Mouse (Mus musculus) cerebral cortex, adult 2 months (tissue): Measurements from ENCODE around the gene Rftn1.

ENCODE experiments used
- WGBS: fragments of 180-500 bp; shearing (Covaris S2); methylation state at CpG from one replicate; pipeline ENCODE4 v1.1.7; 2018; 5-methylcytosine and 5-hydroxymethylcytosine counted together

Rftn1 gene

DNA sequence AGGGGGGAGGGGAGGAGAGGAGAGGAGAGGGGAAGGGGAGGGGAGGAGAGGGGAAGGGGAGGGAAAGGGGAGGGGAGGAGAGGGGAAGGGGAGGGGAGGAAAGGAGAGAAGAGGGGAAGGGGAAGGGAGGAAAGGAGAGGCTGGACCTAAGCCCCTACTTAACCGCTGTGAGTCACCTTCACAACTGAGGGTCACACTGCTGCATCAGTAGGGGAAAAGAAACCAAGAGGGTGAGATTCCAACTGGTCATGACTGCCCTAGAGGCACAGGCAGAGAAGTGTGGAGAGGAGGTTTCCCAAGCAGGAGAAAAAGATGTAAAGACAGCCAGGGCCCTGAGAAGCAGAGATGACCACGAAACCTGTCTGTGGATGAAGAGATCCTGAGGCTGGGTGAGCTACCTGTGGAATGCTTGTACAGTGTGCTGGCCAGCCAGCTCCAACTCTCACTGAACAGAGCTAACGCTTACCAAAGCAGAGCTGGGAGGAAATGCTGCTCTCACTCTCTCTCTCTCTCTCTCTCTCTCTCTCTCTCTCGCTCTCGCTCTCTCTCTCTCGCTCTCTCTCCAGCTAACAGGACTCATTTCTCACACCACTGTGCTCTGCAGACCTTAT lies 19.4 kb downstream of the Rftn1 start:
- WGBS = 83% methylated on average over 6 of the region's 6 CpGs

DNA sequence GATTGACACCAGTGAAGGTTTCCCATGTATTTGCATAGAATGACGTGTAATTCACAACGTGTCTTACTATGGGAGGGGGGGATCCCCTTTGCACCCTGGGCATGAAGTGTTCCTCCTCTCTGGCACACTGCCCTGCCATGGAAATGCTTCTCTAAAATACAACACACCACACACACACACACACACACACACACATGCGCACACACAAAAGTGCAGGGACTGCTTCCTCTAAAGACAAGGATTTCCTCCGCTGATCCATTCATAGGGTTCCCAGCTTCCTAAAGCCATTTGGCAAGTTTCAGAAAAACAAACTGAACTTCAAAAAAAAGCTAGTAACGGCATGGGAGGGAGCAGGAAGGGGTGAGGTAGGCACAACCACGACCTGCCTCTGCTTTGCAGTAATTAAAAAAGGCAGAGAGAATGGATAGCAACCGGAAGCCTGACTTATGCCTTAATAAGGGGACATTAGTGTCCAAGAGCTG lies 20.5 kb downstream of the Rftn1 start:
- WGBS = 64% methylated on average over 7 of the region's 7 CpGs

DNA sequence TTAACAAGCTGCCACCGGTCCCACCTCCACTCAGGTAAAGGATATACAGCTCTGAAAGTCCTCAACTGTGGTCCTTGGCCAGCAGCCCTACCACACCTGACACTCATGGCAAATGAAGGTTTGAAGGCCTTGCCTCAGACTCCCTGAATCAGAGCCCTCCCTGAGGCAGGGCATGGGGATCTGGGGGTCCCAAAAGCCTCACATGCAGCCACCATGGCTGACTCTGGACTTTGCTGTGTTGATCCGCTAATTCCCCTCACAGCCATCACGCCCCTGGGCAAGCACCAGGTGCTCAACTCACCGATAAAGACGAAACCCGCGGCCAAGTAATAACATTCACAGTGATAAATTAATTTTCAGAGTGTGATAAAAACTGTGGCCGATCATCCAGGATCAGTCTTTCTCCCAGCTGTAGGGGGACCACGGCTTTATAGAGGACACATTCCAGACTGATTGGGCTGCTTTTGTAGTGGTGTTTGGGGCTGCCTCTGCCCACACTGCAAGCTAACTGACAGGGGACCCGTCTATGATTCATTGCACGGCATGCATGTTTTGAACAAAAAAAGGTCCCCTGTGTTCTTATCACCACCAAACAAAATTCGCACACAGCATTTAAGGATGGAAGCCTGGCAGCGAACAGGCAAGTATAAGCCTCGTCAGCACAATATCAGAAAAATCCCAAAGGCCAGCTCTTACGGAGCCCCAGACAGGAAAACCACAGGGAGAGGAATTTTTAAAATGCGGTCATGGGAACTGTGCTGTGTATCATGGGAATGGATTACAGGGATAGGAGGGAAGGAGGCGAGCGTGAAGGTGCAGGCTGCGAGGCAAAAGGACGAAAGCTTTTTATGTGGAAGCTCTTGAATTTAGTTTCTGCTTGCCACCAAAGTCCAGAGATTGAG lies 29.3 kb downstream of the Rftn1 start:
- WGBS = 77% methylated on average over 20 of the region's 20 CpGs

DNA sequence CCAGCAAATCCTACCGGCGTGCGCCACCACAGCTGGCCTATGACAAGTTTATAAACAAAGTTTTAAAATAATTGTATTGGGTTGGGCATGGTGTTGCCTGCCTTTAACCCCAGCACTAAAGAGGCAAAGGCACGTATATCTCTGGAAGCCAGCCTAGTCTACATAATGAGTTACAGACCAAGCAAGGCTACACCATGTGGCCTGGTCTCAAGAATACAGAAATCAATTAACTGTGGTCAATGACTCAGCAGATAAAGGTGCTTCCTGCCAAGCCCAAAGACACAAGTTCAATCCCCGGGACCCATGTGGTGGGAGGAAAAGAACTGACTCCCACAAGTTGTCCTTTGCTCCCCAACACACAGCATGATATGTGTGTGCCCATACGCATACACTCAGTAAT lies 30.1 kb downstream of the Rftn1 start:
- WGBS = 94% methylated on average over 6 of the region's 6 CpGs

DNA sequence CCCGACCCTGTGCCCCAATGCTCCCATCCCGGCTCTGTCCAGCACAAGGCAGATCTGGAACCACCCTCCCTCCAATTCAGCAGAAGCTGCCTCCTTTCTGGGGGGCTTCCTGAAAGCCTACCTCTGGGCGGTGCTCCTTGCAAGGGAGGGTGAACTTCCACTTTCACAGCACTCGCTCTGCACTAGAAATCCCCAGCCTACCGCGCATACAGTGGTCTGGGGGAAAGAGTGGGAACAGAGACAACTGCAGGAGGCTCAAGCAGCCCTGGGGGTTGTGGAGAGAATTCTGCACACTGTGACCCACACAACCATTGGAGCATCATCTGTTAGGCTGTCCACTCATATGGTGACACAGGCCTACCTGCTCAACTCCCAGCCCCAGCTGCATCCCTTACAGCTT lies 30.7 kb downstream of the Rftn1 start:
- 89% methylated on average over 6 of the region's 6 CpGs for WGBS

DNA sequence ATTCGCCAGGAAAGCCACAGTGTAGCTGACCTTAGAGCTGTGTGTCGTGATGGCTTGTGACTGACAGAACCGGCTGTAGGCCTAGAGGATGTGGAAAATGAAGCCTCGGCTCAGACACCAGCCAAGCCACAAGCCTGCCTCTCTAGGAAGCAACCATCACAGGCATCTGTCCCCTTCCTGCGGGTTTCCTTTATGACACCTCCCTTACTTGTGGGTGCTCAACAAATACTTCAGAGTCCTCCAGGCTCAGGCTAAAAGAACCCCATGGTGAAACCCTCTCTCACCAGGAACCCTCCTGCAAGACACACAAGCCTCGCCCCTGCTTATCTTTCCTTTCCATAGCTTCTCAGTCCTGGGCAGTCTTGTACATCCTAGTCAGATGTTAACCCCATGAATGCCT lies 31.9 kb downstream of the Rftn1 start:
- WGBS = 94% methylated on average over 6 of the region's 6 CpGs

DNA sequence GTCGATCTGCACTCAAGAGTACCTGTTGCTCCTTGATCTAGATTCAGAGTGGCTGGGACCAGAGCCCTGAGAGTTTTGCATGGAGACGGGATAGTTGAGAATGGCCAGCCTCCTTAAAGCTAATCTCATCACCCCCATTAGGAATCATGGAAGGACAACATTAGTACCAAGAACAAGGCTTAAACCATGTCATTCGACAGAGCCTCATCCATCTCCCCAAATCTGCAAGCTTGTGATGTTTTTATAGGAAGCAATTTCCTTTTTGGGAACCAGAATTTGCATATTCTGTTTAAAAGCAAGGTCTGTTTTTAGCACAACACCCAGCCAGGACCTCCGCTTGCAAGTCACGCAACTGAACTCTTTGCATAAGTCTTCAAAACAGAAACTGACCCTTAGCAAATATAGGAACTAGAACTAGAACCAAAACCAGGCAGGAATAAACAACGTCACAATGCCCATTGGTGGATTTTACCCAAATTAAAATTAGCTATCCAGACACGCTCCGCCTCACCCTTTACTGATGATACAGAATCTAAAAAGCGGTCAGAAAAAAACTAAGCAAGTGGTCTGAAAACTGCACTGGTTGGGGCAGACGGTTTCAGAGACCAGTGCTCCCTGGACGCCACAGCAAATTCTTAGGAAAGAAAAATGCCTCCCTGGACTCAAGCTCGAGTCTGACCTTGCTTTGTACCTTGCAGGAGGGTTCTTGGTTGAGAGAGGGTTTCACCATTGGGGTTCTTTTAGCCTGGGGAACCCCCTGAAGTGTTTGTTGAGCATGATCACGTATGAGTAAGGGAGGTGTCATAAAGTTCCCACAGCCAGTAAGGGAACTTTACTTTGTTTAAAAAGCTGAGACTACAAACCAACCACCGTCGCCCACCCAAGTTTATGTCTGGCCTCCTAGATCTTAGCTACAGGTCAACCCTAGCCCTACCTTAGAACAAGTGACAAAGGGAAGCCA lies 33.0 kb downstream of the Rftn1 start:
- 77% methylated on average over 15 of the region's 15 CpGs for WGBS

DNA sequence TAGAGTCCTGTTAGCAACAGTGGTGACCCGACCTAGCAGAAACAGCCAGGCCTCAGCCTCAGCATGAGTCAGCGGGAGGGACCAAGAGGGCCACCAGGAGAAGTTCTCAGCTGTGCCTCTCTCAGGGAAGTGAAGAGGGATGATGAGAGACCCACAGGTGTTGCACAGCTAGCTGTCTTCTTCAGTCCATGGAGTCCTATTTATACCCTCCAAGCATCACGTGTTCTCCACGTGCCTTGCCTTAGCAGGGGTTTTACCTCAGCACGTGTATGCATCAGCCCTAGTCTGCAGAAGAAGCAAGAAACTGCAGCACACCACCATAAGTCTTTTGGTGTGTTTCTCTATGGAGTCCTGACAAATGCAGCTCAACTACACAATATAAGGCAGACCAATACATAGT lies 38.4 kb downstream of the Rftn1 start:
- WGBS = 92% methylated on average over 5 of the region's 5 CpGs

DNA sequence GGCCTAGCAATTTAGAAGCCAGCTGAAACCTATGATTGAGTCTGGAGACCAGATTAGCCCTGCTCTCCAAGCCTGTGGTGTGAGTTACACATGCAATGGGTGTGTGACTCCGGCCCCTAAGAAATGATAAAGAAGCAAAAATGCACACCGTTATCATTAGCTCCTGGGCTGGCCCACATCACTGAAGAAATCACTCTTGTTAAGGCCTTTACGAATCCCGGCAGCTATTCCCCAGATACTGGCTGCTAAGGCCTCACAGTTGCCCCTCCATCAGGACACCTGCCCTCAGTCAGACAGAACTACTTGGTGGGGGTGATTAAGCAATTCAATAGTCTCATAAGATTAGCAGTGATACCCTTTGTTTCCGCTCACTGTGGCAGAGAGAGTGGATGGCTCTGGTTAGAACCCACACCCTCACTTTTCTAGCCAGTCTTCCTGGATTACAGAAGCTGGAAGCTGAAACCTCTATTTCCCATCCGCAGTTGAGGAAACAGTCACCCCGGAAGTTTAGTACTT lies 39.2 kb downstream of the Rftn1 start:
- 91% methylated on average over 7 of the region's 7 CpGs for WGBS

DNA sequence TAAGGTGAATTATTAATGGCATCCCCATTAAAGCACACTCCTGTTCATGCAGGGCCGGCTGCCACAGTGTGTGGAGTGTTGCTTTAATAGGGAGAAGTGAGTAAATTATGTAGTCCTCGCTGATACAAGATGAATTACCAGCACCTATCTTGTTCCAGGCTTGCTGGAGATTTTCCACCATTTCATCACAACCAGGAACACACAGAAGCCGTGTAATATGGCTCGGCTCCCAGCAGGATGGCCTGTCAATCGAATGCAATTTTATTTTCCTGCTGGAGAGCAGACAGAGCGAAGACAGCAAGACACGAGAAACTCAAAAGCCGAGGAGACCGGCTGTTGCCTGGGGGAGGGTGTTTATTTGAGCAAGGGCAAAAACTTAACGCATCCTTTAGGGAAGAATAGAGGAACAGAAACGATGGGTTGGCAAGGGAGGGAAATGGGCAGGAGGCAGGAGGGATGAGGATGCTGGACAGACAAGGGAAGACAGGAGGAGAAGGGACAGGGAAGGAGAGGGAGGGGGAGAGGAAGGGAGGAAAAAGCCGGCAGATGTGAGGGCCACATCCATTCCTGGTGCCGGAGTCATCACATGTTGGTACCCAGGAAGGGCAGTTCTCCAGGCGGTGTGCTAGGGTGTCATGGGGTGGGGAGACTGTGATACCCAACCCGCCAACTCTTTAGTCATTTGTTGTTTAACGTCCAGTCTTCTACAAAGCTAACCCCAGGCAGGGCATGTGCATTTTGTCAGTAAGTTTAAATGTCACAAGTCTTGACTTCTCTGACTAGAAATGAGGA lies 39.9 kb downstream of the Rftn1 start:
- WGBS = 44% methylated on average over 16 of the region's 16 CpGs

DNA sequence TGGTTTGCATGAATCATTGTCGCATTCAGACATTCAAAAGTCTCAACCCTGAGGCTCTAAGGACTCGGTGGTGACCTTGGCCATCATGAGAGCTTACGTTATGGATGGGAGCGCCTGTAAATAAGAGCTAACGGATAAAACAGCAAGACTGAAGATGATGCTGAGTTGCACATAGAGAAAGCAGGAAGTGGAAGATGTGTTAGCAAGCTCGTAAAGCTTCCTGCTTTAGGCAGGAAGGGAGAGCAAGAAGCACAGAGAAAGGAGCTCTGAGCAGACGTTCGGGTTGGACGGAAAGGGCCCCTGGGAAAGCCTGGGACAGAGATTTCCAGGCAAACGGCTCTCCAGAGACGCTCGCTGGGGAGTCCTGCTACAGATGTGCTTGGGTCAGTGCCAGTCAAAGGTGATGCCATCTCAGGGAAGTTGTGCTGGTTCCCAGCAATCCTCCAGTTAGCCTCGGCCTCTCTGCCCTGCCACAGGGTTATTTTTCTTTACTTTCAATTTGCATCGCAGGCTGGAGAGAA lies 40.7 kb downstream of the Rftn1 start:
- 74% methylated on average over 14 of the region's 14 CpGs for WGBS

DNA sequence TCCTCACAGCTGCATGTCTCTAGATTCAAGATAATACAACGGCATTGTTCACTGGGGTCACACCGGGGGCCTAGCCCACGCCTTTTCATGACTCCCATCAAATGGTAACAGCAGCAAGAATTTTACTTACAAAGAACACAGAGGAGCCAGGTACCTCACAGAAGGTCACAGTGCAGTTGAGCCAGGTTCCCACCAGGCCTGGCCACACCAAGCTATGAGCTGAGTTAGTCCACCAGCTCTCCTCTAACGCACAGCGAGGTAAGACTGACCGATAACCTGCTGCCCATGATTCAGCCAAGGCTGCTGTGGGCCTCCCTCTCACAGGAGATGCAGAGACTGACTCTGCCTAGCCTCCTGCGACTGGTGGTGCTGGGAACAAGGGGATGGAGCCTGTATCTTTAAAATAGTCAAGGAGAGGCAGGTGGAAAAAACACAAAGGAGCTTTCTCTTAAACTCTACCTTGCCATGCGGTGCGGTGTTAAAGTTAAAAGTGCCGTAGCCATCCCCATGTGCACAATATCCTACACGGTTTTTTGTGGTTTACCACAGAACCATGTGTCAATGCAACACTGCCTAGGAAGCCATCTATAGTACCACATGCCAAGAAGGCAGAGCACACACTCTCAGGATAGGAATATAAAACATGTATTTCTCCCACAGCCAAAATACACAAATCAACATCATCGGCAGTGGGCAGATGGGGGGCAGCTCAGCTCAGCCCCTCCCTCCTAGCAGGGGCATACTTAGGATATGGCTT lies 42.5 kb downstream of the Rftn1 start:
- WGBS = 93% methylated on average over 12 of the region's 12 CpGs

DNA sequence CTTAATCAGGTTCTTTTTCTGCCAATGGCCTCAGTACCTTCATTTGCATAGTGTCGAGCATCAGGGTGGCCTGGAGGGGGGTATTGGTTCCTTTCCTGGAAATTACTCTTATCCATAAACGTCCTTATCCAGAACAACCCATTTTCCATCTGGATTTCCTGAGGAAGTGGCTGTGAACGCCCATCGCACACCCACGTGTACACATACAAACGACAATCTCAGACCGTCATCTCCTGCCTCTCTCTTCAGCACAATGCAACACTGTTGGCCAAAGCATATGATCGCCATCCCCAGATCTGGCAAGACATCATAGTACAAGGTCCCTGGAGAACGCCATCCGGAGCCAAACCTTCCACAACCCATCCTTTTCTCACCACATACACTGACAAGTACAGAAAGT lies 47.1 kb downstream of the Rftn1 start:
- WGBS = 70% methylated on average over 10 of the region's 10 CpGs

DNA sequence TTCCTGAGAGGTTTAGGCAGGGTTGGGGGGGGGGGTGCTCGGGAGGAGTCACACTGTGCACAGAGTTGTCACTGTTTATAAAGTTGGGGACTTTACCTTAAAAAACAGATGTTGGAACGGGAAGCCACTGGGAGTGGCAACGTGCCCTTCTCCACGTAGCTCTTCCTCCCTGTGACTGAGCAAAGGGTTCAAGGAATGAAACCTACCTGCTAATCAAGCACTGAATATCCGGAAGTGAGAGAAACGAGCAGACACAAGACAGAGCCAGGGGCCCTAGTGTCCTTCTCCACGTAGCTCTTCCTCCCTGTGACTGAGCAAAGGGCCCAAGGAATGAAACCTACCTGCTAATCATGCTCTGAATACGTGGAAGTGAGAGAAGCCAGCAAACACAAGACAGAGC lies 47.9 kb downstream of the Rftn1 start:
- 86% methylated on average over 8 of the region's 8 CpGs for WGBS

DNA sequence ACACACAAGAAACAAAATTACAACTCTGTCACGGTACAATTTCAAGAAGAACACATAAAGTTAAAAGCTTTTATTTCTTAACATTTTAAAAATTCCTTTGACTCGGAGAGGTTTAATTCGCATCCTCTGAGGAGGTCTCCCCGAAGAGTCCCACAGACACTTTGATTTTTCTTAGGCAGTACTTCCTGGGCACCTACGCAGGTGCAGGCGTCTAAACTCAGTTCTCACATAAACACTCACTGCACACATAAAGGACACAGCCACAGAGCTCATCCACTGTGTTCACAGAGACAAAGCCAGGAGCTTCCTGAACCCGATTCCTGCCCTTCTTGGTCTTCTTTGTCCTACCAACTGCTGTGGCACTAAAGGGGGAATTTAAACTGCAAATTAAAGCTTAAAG lies 48.3 kb downstream of the Rftn1 start:
- 92% methylated on average over 7 of the region's 7 CpGs for WGBS

DNA sequence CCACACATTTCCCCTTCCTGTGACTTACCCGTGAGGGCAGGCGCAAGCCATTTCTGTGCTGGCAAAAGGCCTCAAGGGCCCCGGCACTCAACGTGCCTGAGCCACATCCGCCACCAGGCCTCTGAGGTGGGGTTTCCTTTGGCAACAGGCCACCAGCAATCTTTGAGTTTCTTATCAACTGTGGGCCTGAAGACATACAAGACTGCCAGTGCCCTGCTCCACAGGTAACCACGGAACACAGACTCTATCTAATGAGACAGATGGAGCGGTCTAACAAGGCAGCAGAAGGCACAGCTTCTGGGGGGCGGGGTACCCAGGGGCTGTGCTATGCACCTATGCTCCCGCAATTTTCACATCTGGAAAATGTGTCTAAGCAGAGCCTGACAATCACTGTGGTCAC lies 54.4 kb downstream of the Rftn1 start:
- 78% methylated on average over 9 of the region's 9 CpGs for WGBS

DNA sequence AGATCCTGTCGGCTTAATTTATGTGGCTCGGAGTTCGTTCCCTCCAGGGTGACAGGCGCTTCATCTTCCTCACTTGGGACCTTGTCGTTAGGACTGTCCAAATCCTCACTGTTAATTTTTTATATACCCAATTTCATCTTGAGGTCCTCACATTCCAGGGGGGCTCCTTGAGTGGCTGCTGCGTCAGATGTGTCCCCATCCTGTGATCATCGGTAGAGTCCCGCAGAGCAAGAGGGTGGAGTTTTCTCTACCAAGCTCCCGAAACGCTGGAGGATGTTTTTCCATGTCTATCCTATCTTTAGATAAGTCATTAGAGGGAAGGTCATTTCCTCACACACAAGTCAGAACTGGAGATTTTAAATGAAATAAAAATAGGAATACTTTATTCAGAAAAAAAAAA lies 55.0 kb downstream of the Rftn1 start:
- WGBS = 87% methylated on average over 10 of the region's 10 CpGs

DNA sequence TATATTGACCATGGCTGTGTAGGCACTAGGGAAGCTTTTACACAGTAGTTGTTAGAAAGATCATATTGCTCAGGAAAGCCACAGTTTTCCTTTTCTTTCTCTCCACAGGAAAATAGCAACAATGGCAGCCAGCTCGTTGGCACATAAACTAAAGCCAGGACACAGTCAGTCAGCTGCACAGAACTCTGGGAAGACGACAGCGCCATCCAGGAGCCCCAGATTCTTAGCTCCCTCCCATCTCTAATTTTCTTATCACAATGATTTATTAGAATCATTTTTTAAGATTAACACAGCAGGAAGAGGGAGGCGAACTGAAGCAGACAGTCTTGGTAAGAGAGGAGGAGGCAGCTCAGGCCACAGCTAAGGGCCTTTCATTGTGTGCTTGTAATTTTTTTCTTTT lies 58.8 kb downstream of the Rftn1 start:
- WGBS = 82% methylated on average over 4 of the region's 4 CpGs

DNA sequence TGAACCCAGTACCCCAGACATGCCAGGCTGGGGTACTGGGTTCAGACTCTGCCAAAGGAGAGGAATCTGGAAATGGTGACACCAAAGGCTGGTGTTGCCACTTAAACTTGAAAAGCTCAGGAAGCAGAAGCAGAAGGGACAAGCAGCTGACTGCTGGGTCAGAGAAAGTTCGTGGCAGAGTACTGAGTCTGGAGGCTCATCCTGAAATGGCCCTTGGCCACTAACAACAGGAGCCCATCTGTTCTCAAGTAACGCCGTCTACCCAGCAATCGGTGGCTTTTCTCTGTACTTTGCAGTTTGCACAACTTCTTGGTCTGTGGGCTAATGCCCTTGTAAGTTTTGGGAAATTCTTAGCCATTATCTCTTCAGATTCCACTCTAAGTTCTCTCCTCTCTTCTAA lies 60.1 kb downstream of the Rftn1 start:
- WGBS = 80% methylated on average over 4 of the region's 4 CpGs

DNA sequence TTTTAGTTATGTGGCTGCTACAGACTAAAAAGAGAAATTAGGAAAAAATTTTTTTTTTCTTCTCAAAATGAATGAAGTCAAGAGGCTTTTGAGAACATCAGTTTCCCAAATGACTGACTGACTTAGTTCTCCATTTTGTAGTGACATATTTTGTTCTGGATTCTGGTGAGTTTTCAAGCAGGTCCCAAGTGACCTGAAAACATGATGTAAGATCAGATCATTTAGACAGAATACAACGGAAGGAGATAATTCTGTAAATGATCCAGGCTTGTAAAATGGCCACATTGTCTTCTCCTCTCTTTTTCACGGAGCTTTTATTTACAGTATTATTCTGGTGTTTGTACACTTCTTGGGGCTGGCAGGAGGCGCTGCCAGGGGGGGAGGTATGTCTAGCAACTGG lies 62.1 kb downstream of the Rftn1 start:
- WGBS = 70% methylated on average over 3 of the region's 3 CpGs
